Mouse (Mus musculus): ENCODE data around the gene Maml2.

Maml2 gene

GRCm38 (mm10) chr9:13446703-13447285 lies 149.0 kb downstream of the Maml2 start, which contains the start of gene Gm17571:
Gene Gm17571 (minus strand): TSS chr9:13446753.
- no peak for DNase-seq (ENCODE audit: low spot score)

- no peak for DNase-seq (ENCODE audit: low spot score)
These were observed 151.0 kb downstream of the Maml2 start for GRCm38 (mm10) chr9:13448716-13449115.

GRCm38 (mm10) chr9:13454651-13455123 lies 156.9 kb downstream of the Maml2 start:
- peak; percentile 26 for DNase-seq (ENCODE audit: low spot score)

- DNase-seq (ENCODE audit: low spot score), result no peak
These were observed 157.5 kb downstream of the Maml2 start for GRCm38 (mm10) chr9:13455231-13455630.

- DNase-seq (ENCODE audit: low spot score), result no peak
These were observed 160.0 kb downstream of the Maml2 start for GRCm38 (mm10) chr9:13457774-13458173.

GRCm38 (mm10) chr9:13459371-13459770 lies 161.6 kb downstream of the Maml2 start:
- no peak for DNase-seq (ENCODE audit: low spot score)

GRCm38 (mm10) chr9:13460012-13460411 lies 162.3 kb downstream of the Maml2 start:
- no peak for DNase-seq (ENCODE audit: low spot score)

- no peak for DNase-seq (ENCODE audit: low spot score)
These were observed 163.2 kb downstream of the Maml2 start for GRCm38 (mm10) chr9:13460926-13461325.

GRCm38 (mm10) chr9:13465358-13466020 lies 167.7 kb downstream of the Maml2 start:
- no peak for DNase-seq (ENCODE audit: low spot score)

GRCm38 (mm10) chr9:13466351-13466750 lies 168.6 kb downstream of the Maml2 start:
- DNase-seq (ENCODE audit: low spot score), result no peak

- DNase-seq (ENCODE audit: low spot score), result no peak
These were observed 169.1 kb downstream of the Maml2 start for GRCm38 (mm10) chr9:13466816-13467215.

GRCm38 (mm10) chr9:13467745-13468144 lies 170.0 kb downstream of the Maml2 start:
- DNase-seq (ENCODE audit: low spot score), result no peak

GRCm38 (mm10) chr9:13468778-13469177 lies 171.0 kb downstream of the Maml2 start:
- no peak for DNase-seq (ENCODE audit: low spot score)

GRCm38 (mm10) chr9:13470013-13470412 lies 172.3 kb downstream of the Maml2 start:
- no peak for DNase-seq (ENCODE audit: low spot score)

- DNase-seq (ENCODE audit: low spot score), result no peak
These were observed 177.2 kb downstream of the Maml2 start for GRCm38 (mm10) chr9:13474951-13475350.

GRCm38 (mm10) chr9:13479275-13479674 lies 181.5 kb downstream of the Maml2 start:
- no peak for DNase-seq (ENCODE audit: low spot score)

GRCm38 (mm10) chr9:13483199-13484068 lies 185.7 kb downstream of the Maml2 start:
- no peak for DNase-seq (ENCODE audit: low spot score)

- no peak for DNase-seq (ENCODE audit: low spot score)
These were observed 186.8 kb downstream of the Maml2 start for GRCm38 (mm10) chr9:13484267-13485240.

- no peak for DNase-seq (ENCODE audit: low spot score)
These were observed 188.2 kb downstream of the Maml2 start for GRCm38 (mm10) chr9:13485914-13486313.

GRCm38 (mm10) chr9:13491107-13491506 lies 193.3 kb downstream of the Maml2 start:
- DNase-seq (ENCODE audit: low spot score), result no peak

- no peak for DNase-seq (ENCODE audit: low spot score)
These were observed 194.3 kb downstream of the Maml2 start for GRCm38 (mm10) chr9:13491854-13492620.
